Mouse (Mus musculus) splenic B cell, adult 2 months (primary cell): ENCODE measurements around the gene 2310079G19Rik.

Source experiments
- DNase-seq: peaks from one replicate; pipeline ENCODE4 v3.0.0-alpha.2; 2011; ENCODE audit warnings: low read depth, low spot score
- H3K27me3 ChIP-seq: 2 replicates; pipeline ENCODE4 v1.6.1; 2012; ENCODE audit warnings: mild to moderate bottlenecking, low read length, moderate library complexity, mixed read lengths; ENCODE audit not compliant: control insufficient read depth, poor library complexity, insufficient read depth, severe bottlenecking
- H3K36me3 ChIP-seq: 2 replicates; pipeline ENCODE4 v1.6.1; 2012; ENCODE audit warnings: mild to moderate bottlenecking, low read length, moderate library complexity, mixed read lengths; ENCODE audit not compliant: control insufficient read depth, poor library complexity, insufficient read depth, severe bottlenecking

The 2310079G19Rik gene

GRCm38 (mm10) chr16:88599504-88600237 lies 27.8 kb downstream of the 2310079G19Rik start:
- H3K27me3 ChIP-seq = no peaks in the 10 kb centered on the region
- H3K36me3 ChIP-seq = no peaks in the 10 kb centered on the region
- DNase-seq = no peak

- Histone ChIP-seq H3K36me3 (no peaks in the 10 kb centered on the region), H3K27me3 (no peaks in the 10 kb centered on the region)
- DNase-seq = no peak
These were observed 34.7 kb downstream of the 2310079G19Rik start for GRCm38 (mm10) chr16:88592758-88593157.

- no peak for DNase-seq
- no peaks in the 10 kb centered on the region for H3K27me3 ChIP-seq
- H3K36me3 ChIP-seq = no peaks in the 10 kb centered on the region
These were observed 44.1 kb downstream of the 2310079G19Rik start for GRCm38 (mm10) chr16:88583338-88583737.
